Mouse (Mus musculus) gastrocnemius, adult 2 months (tissue): ENCODE measurements around the gene Lrguk. TPM values are rescaled to one million over a fixed set of nuclear protein-coding genes. Genes with fewer than 3 reads are reported as not detected.

Experiments
- DNase-seq: peaks from one replicate; pipeline ENCODE4 v3.0.0; 2022
- H3K27ac ChIP-seq: fragments of 200-600 bp; 2 replicates; pipeline ENCODE4 v1.8.1; 2022; ENCODE audit warnings: mild to moderate bottlenecking
- H3K4me3 ChIP-seq: fragments of 200-600 bp; 2 replicates; pipeline ENCODE4 v1.8.1; 2022; ENCODE audit warnings: mild to moderate bottlenecking, moderate library complexity
- CTCF ChIP-seq: fragments of 200-600 bp; IDR thresholded peaks from 2 replicates; pipeline ENCODE4 v1.8.1; 2022; ENCODE audit warnings: antibody characterized with exemption, mild to moderate bottlenecking, moderate library complexity
- intact Hi-C: fragments of 180-260 bp; cut with DNase I; formaldehyde crosslinking; loops from one replicate; pipeline ENCODE4 v1.15.1; 2025
- total RNA-seq, 2 experiments: library from RNA; stranded (reverse); gene quantifications; 2 replicates each; pipeline ENCODE4 v1.2.3; 2021

The Lrguk gene
- total RNA-seq, 2 experiments from 2014 or later = 0.03 TPM; not detected in 1

- TF ChIP-seq CTCF = no peak
- intact Hi-C loops = loop anchor here (10.0 kb wide), 1 partner anchor 918 kb away; no protein-coding TSS in a partner anchor
These were observed 144.0 kb downstream of the Lrguk start for GRCm38 (mm10) chr6:34173251-34173650.

GRCm38 (mm10) chr6:34174715-34175114, 145.5 kb downstream of the Lrguk start:
- H3K4me3 ChIP-seq = no peak overlapping the region
- intact Hi-C loops = loop anchor here (10.0 kb wide), 1 partner anchor 920 kb away; no protein-coding TSS in a partner anchor
- H3K27ac ChIP-seq = no peak overlapping the region
- no peak for TF ChIP-seq CTCF
- no peak for DNase-seq

More at GRCm38 (mm10) chr6:34173251-34173650, 144.0 kb downstream of the Lrguk start:
- no peak overlapping the region for H3K4me3 ChIP-seq
- no peak for DNase-seq
- H3K27ac ChIP-seq = no peak overlapping the region

GRCm38 (mm10) chr6:34176111-34176863, 147.0 kb downstream of the Lrguk start:
- Histone ChIP-seq H3K4me3 (peak overlapping the region; percentile 92), H3K27ac (peak overlapping the region; percentile 87)

GRCm38 (mm10) chr6:34176864-34177247, 147.6 kb downstream of the Lrguk start, which contains the start of gene Slc35b4:
TSS of gene Slc35b4 (minus strand) at chr6:34177111.
- no peak for TF ChIP-seq CTCF
- H3K27ac ChIP-seq = peak within 1 kb of the TSS; percentile 87
- H3K4me3 ChIP-seq = peak within 1 kb of the TSS; percentile 92
- intact Hi-C loops = loop anchor here (10.0 kb wide), 1 partner anchor 922 kb away; no protein-coding TSS in a partner anchor
- peak; percentile 95 for DNase-seq

More at GRCm38 (mm10) chr6:34176111-34176863, 147.0 kb downstream of the Lrguk start:
- TF ChIP-seq CTCF = no peak
- no peak for DNase-seq
- intact Hi-C loops = loop anchor here (10.0 kb wide), 1 partner anchor 921 kb away; no protein-coding TSS in a partner anchor

GRCm38 (mm10) chr6:34179007-34179406, 149.8 kb downstream of the Lrguk start:
- H3K4me3 ChIP-seq = no peak overlapping the region
- TF ChIP-seq CTCF = no peak
- DNase-seq = no peak
- H3K27ac ChIP-seq = no peak overlapping the region
- intact Hi-C loops = loop anchor here (10.0 kb wide), 1 partner anchor 924 kb away; no protein-coding TSS in a partner anchor

- DNase-seq = no peak
- no peak for TF ChIP-seq CTCF
- H3K27ac ChIP-seq = no peak overlapping the region
- no peak overlapping the region for H3K4me3 ChIP-seq
- intact Hi-C loops = loop anchor here (10.0 kb wide), 1 partner anchor 925 kb away; no protein-coding TSS in a partner anchor
These were observed 150.7 kb downstream of the Lrguk start for GRCm38 (mm10) chr6:34179911-34180310.

- Histone ChIP-seq H3K27ac (no peak overlapping the region), H3K4me3 (no peak overlapping the region)
- intact Hi-C loops = no loop called here
- no peak for TF ChIP-seq CTCF
- no peak for DNase-seq
These were observed 152.7 kb downstream of the Lrguk start for GRCm38 (mm10) chr6:34181961-34182360.

- H3K27ac ChIP-seq = no peak overlapping the region
- no peak for DNase-seq
- no peak overlapping the region for H3K4me3 ChIP-seq
- intact Hi-C loops = no loop called here
- TF ChIP-seq CTCF = no peak
These were observed 154.1 kb downstream of the Lrguk start for GRCm38 (mm10) chr6:34183326-34183725.

Other genes starting within 250 kb of the Lrguk start
- 1 to 10 TPM; 6.8 to 8.9 TPM for gene Slc35b4, start 147.7 kb downstream of the Lrguk start, total RNA-seq